Mouse (Mus musculus) liver, embryonic 13.5 days (tissue): ENCODE data around the gene Nr6a1. TPM values are rescaled to one million over a fixed set of nuclear protein-coding genes. Genes with fewer than 3 reads are reported as not detected.

ENCODE experiments used
- ATAC-seq: fragments of 200-750 bp; cut with Nextera tagmentation; 2 replicates; pipeline ENCODE4 v1.8.0; 2017; ENCODE audit warnings: low read depth, mild to moderate bottlenecking, moderate number of reproducible peaks, moderate library complexity
- DNase-seq: peaks from one replicate; pipeline ENCODE4 v3.0.0; 2022
- H3K27ac ChIP-seq: fragments of 300-500 bp; sonication (generic); 2 replicates; pipeline ENCODE4 v1.5.1; 2015; ENCODE audit warnings: moderate library complexity, mild to moderate bottlenecking, inconsistent platforms
- H3K27me3 ChIP-seq: fragments of 300-500 bp; sonication (generic); 2 replicates; pipeline ENCODE4 v1.6.1; 2015; ENCODE audit warnings: mild to moderate bottlenecking, inconsistent platforms
- H3K36me3 ChIP-seq: fragments of 300-500 bp; sonication (generic); 2 replicates; pipeline ENCODE4 v1.6.1; 2015; ENCODE audit warnings: mild to moderate bottlenecking, inconsistent platforms
- H3K4me1 ChIP-seq: fragments of 300-500 bp; sonication (generic); replicated peaks from 2 replicates; pipeline ENCODE4 v1.6.1; 2015; ENCODE audit warnings: inconsistent platforms
- H3K4me2 ChIP-seq: fragments of 300-500 bp; sonication (generic); 2 replicates; pipeline ENCODE4 v1.6.1; 2015; ENCODE audit warnings: inconsistent platforms, mild to moderate bottlenecking, moderate library complexity
- H3K4me3 ChIP-seq: fragments of 300-500 bp; sonication (generic); replicated peaks from 2 replicates; pipeline ENCODE4 v1.5.1; 2015; ENCODE audit warnings: mild to moderate bottlenecking, inconsistent platforms
- H3K9ac ChIP-seq: fragments of 300-500 bp; sonication (generic); 2 replicates; pipeline ENCODE4 v1.6.1; 2015; ENCODE audit warnings: mild to moderate bottlenecking, inconsistent platforms
- H3K9me3 ChIP-seq: fragments of 300-500 bp; sonication (generic); replicated peaks from 2 replicates; pipeline ENCODE4 v1.6.1; 2016; ENCODE audit warnings: inconsistent platforms
- WGBS: fragments of 180-500 bp; shearing (Covaris S2); methylation state at CpG from one replicate; pipeline ENCODE4 v1.1.7; 2015; ENCODE audit not compliant: insufficient replicate concordance; 5-methylcytosine and 5-hydroxymethylcytosine counted together
- polyA plus RNA-seq: library from polyadenylated mRNA; unstranded; fragments of >200 nt; fragmentation: Nextera tagmentation; extraction: Ambion mirVana; gene quantifications from 2 replicates; pipeline ENCODE4 v1.2.1, GENCODE M21; 2015

Gene Nr6a1
- polyA plus RNA-seq, 1 experiment from 2014 or later = 0.83 TPM

DNA sequence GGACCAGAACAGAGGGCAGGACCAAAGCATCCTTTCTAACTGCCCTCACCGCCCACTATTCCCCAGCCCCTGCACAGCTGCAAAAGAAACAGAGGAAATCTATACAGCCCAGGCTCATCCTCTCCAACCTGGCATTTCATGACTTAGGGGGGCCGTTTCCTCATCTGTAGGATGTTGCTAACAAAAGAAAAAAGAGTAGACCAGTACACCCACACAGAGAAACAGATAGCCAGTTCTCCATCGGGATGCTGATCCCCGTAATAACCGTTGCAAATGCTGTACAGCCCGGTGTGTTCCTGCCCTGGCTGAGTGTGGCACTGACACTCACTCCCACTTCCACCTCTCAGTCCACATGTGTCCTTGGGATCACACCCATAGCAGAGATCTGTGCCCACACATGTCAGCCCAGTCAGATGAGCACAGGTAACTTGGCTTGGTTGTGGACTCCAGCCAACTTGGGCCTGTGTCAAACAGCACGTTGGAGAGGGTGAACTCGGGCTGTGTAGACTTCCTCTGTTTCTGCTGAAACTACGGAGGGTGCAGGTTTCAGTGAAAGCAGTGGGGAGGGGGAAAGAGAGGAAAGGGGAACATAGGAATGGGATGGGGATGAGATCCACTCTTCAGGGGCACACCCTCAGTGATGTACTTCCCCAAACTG lies 9.4 kb upstream of the Nr6a1 start:
- H3K9me3 ChIP-seq = no peaks in the 10 kb centered on the region
- H3K36me3 ChIP-seq = no peaks in the 10 kb centered on the region
- no peak overlapping the region for H3K27ac ChIP-seq
- peaks cover 15% of the 10 kb centered on the region for H3K4me1 ChIP-seq
- DNase-seq (no peak), ATAC-seq (no peak)
- H3K9ac ChIP-seq = no peak overlapping the region
- H3K4me3 ChIP-seq = no peak overlapping the region
- WGBS = 66% methylated on average over 9 of the region's 9 CpGs
- peaks cover 26% of the 10 kb centered on the region for H3K27me3 ChIP-seq
- no peak overlapping the region for H3K4me2 ChIP-seq

DNA sequence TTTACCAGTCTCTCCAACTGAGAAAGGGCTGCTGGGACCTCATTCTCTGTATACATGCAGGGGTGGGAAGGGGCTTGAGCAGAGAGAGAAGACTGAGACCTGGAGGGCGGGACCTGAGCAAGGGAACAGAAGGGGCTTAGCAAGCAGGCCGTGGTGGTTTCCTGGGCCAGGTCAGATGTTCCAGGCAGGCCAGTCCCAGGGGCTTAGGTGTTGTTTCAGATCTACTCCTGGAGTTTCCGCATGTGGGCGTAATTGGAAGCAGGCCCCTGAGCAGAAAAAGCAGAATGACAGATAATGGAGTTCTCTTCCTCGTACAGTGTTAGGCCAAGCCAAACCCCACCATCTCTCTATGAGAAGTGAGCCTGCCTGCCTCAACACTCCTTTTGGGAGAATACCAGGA lies 7.4 kb upstream of the Nr6a1 start:
- 62% methylated on average over 5 of the region's 5 CpGs for WGBS
- ATAC-seq (no peak), DNase-seq (no peak)
- no peaks in the 10 kb centered on the region for H3K9me3 ChIP-seq
- no peak overlapping the region for H3K9ac ChIP-seq
- peaks cover 22% of the 10 kb centered on the region for H3K4me1 ChIP-seq
- H3K4me3 ChIP-seq = no peak overlapping the region
- no peak overlapping the region for H3K4me2 ChIP-seq
- H3K27me3 ChIP-seq = peaks cover 37% of the 10 kb centered on the region
- H3K27ac ChIP-seq = no peak overlapping the region
- no peaks in the 10 kb centered on the region for H3K36me3 ChIP-seq

DNA sequence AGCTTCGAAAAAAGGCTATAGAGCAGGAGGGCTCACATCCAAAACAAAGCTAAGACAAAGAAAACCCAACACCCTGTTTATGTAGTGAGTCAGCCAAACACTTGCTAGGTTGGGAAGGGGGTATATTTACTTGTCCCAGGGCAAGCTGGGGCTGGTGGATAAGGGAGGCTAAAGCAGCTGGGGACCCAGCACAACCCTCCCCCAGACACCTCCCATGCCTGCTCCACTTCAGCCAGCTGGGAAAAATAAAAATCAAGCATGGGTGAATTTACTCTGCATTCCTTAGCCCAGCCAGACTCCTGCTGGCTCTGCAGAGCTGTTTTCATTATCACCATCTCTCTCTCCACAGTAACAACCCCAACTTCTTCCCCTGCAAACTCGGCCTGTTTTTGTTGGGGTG lies 6.4 kb upstream of the Nr6a1 start:
- ATAC-seq (no peak), DNase-seq (no peak)
- no peak overlapping the region for H3K4me3 ChIP-seq
- peaks cover 22% of the 10 kb centered on the region for H3K4me1 ChIP-seq
- H3K27ac ChIP-seq = no peak overlapping the region
- H3K9ac ChIP-seq = no peak overlapping the region
- 24% methylated on average over 2 of the region's 2 CpGs for WGBS
- peaks cover 41% of the 10 kb centered on the region for H3K27me3 ChIP-seq
- no peaks in the 10 kb centered on the region for H3K36me3 ChIP-seq
- no peaks in the 10 kb centered on the region for H3K9me3 ChIP-seq
- no peak overlapping the region for H3K4me2 ChIP-seq

DNA sequence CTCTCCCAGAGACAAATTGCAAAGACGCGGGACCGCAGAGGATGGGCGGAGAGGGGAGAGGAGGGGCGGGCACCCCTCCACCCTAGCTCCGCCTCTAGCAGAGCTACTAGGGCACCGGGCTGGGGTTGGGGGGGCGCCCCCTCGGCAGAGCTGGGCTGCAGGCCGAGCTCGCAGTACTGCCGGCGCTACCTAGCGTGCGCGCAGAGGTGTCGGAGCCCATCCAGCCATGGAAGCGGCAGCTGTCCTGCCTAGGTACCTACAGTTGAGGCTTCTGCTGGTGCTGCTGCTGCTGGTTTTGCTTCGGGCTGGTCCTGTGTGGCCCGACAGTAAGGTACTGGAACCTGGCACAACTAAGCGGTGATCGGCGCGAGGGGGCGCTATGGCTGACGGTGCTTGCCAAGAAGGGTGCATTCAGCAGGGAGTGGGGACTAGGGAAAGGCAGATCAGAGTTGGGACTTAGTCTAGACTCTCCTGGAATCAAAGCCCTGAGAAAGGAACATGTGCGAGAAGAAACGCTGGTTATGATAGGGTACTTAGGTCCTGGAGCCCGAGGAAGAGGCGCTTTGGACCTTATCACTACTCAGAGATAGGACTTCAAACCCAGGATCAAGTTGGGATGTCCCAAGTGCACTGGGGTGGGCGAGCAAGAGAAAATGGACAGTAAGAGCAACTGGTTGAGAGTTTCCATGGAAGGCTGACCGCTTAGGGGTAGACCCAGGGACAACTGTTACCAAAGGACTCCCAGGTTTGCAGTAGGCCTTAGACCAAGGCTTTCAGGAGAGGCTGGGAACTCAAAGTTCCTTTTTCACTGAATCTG lies 4.6 kb upstream of the Nr6a1 start, which contains the start of gene Olfml2a:
Gene Olfml2a (plus strand): TSS at position 128 of the 817 bp plus-strand sequence.
- H3K27me3 ChIP-seq = peaks cover 44% of the 10 kb centered on the region
- WGBS = 7% methylated on average over 32 of the region's 32 CpGs
- H3K27ac ChIP-seq = no peak within 1 kb of the TSS
- H3K9me3 ChIP-seq = no peaks in the 10 kb centered on the region
- H3K36me3 ChIP-seq = no peaks in the 10 kb centered on the region
- H3K9ac ChIP-seq = peak within 1 kb of the TSS; percentile 41
- peak within 1 kb of the TSS; percentile 45 for H3K4me3 ChIP-seq
- peak within 1 kb of the TSS; percentile 74 for H3K4me2 ChIP-seq
- peak; percentile 76 for ATAC-seq
- H3K4me1 ChIP-seq = peaks cover 18% of the 10 kb centered on the region
- DNase-seq = peak; percentile 37

DNA sequence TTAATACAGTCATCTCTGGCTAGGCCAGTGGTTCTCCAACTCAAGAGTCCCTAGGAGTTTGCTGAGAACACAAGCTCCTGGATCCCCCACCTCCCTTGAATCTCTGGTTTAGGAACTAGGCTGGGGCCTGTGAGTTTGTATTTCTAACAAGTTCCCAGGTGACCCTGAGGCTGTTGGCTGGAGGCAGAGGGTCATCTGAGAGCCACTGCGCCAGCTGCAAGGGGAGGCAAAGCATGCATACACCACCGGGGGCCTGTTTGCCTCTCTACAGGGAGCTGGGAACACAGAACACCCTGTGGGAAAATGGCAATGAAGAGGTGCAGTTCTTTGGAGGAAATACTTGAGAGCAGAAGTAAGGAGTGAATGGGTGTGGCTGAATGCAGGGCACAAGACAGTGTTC lies 2.8 kb upstream of the Nr6a1 start:
- no peak for ATAC-seq

DNA sequence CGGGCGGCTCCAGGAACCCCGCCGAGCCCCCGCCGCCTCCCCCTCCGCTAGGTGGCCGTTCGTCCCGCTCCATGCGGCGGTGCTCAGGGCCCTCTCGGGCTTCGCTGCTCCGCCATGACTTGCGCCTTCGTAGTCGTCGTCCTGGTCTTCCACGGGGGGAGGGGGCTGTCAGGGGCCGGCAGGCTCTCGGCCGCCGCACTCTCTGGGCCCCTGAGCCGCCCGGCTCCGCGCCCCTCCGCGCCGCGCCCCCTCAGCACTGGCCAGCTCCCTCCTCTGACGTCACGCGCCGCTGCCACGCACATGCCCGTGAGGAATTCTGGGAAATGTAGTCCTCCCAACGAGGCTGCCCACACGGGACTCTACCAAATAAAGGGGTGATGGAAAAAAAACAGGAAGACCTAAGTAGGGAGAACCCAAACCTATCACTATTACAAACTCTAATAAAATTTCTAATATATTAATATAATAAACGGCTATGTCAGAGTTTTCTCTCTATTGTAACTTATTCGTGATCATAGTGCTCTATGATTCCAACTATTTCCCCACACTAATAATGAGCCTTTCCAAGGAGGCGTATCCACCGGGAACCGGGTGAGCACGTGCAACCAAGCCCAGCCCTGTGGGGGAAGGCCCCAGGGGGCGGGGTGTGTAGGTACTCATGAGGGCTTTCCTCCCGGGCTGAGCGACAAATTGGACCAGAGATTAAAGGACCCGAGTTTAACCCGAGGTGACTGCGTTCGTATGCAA lies 1.2 kb downstream of the Nr6a1 start:
- peak overlapping the region; percentile 98 for H3K4me2 ChIP-seq
- no peaks in the 10 kb centered on the region for H3K36me3 ChIP-seq
- H3K27ac ChIP-seq = no peak overlapping the region; the same call in 1 of the 2 replicates
- H3K9me3 ChIP-seq = no peaks in the 10 kb centered on the region
- peak; percentile 93 for ATAC-seq
- peak overlapping the region; percentile 84 for H3K4me3 ChIP-seq
- under 1% methylated on average over 49 of the region's 53 CpGs for WGBS
- H3K9ac ChIP-seq = peak overlapping the region; percentile 75
- peak; percentile 89 for DNase-seq
- peaks cover 48% of the 10 kb centered on the region for H3K27me3 ChIP-seq
- H3K4me1 ChIP-seq = peaks cover 23% of the 10 kb centered on the region

More for the DNA sequence above, 2.8 kb upstream of the Nr6a1 start:
- Histone ChIP-seq H3K4me1 (peaks cover 30% of the 10 kb centered on the region), H3K4me2 (no peak overlapping the region), H3K9me3 (no peaks in the 10 kb centered on the region), H3K27ac (no peak overlapping the region), H3K4me3 (no peak overlapping the region), H3K27me3 (peaks cover 48% of the 10 kb centered on the region), H3K36me3 (no peaks in the 10 kb centered on the region), H3K9ac (no peak overlapping the region)
- DNase-seq = no peak
- 75% methylated on average over 2 of the region's 2 CpGs for WGBS

DNA sequence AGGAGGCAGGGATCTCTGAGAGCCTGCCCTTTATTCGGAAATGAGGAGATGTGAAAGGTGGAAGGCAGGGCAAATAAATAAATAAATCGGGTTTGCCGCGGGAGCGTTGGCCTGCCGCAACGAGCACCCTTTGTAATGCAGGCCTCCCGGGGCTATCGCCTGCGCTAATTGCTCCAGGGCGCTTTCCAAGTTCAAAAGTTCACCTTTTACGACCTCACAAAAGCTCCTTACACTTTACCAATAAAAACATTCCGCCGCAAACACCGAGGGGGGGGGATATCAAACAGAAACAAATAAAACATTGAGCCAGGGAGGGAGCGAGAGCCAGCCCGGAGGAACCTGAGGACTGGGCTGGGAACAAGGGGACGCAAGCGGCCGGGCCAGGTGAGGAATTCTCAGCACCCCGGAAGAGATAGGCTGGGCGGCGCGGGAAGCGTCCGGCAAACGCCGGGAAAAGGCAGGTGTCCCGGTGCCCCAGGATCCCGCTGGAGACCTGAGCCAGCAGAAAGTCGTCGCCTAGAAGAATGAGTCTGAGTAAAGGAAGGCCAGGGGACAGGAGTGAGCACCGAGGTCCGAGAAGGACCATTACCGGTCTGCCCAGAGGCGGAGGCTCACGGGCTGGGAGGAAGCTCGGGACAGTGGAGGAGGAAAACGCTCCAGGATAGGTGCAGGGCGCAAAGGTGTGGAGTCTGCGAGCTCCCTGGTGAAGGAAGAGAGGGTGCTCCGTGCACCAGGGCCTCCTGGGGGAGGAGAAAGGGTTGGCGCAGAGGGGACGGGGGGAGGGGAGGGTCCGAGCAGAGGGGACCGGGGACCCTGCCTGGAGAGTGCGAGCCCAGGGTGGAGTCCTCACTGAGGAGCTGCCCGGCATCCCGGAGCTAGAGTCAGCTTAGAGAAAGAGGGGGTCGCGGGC lies 2.1 kb downstream of the Nr6a1 start:
- H3K9me3 ChIP-seq = no peaks in the 10 kb centered on the region
- H3K36me3 ChIP-seq = no peaks in the 10 kb centered on the region
- peaks cover 22% of the 10 kb centered on the region for H3K4me1 ChIP-seq
- ATAC-seq (peak; percentile 45), DNase-seq (no peak)
- under 1% methylated on average over 51 of the region's 51 CpGs for WGBS
- peak overlapping the region; percentile 98 for H3K4me2 ChIP-seq
- peaks cover 41% of the 10 kb centered on the region for H3K27me3 ChIP-seq
- no peak overlapping the region for H3K27ac ChIP-seq
- H3K4me3 ChIP-seq = peak overlapping the region; percentile 84
- H3K9ac ChIP-seq = peak overlapping the region; percentile 75

DNA sequence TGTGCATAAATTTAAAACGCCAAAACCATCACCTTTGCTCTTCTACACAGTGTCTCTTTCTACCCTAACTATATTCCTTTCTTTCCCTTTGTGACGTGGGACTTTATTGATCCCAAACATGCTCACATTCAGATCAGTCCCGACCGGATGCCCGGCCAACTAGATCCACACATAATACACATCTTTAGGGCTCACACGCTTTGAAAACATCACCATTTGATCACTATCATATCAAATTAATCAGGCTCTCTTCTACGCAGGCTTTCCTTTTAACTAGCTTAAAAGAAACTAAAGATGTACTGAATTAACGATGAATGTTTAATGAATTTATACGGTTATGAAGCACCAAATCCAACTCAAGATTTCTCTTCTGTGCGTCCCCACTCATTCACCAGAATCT lies 2.9 kb downstream of the Nr6a1 start:
- ATAC-seq = no peak
- 17% methylated on average over 10 of the region's 10 CpGs for WGBS
- Histone ChIP-seq H3K9me3 (no peaks in the 10 kb centered on the region), H3K27ac (no peak overlapping the region), H3K27me3 (peaks cover 38% of the 10 kb centered on the region), H3K4me1 (peaks cover 22% of the 10 kb centered on the region), H3K9ac (no peak overlapping the region), H3K36me3 (no peaks in the 10 kb centered on the region), H3K4me2 (peak overlapping the region; percentile 98), H3K4me3 (peak overlapping the region; percentile 84)
- DNase-seq = no peak

DNA sequence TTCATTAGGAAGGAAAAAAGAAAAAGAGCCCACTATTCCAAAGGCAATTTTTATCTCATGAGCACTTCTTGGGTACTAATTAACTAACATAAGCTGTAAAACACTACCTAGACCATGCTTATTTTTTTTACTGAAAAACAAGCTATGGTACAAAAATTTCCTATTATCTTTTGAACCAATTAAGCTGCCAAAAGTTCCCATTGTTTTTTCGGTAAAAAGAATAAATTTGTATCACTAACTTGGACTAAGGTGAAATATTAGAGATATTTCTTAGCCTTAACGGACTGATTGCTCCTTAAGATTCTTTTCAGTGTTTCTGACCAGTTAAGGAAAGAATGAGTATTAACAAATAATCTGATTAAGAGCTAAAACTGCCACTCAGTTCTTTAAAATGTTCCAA lies 3.6 kb downstream of the Nr6a1 start:
- peaks cover 34% of the 10 kb centered on the region for H3K27me3 ChIP-seq
- ATAC-seq = no peak
- 52% methylated on average over 2 of the region's 2 CpGs for WGBS
- no peaks in the 10 kb centered on the region for H3K36me3 ChIP-seq
- no peak for DNase-seq
- no peak overlapping the region for H3K4me3 ChIP-seq
- H3K9ac ChIP-seq = no peak overlapping the region
- peaks cover 22% of the 10 kb centered on the region for H3K4me1 ChIP-seq
- H3K9me3 ChIP-seq = no peaks in the 10 kb centered on the region
- H3K27ac ChIP-seq = no peak overlapping the region
- no peak overlapping the region for H3K4me2 ChIP-seq

DNA sequence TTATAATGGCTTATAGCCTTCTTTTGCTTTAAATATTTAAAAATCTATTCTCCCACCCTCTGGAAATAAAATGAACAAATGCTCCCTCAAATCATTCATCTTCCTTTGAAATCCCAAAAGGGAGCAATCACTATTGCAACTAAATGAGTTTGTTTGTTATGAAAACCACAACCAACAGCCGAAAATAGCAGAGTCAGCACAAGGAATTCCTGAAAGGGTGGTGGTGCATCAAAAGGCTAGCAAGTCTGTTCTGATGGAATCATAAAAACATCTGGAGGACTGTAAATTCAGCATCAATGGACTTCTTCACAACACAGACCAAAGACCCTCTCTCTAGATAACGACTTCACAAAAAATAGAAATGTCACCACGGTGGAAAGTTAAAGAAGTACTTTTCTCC lies 4.0 kb downstream of the Nr6a1 start:
- no peak overlapping the region for H3K4me3 ChIP-seq
- 47% methylated on average over 3 of the region's 3 CpGs for WGBS
- no peak overlapping the region for H3K9ac ChIP-seq
- no peak for ATAC-seq
- no peaks in the 10 kb centered on the region for H3K9me3 ChIP-seq
- H3K27ac ChIP-seq = no peak overlapping the region
- H3K4me2 ChIP-seq = no peak overlapping the region
- no peaks in the 10 kb centered on the region for H3K36me3 ChIP-seq
- peaks cover 22% of the 10 kb centered on the region for H3K4me1 ChIP-seq
- H3K27me3 ChIP-seq = peaks cover 33% of the 10 kb centered on the region
- no peak for DNase-seq
